Mouse (Mus musculus) testis, adult 2 months (tissue): ENCODE measurements around the gene Rasgef1b. TPM values are rescaled to one million over a fixed set of nuclear protein-coding genes. Genes with fewer than 3 reads are reported as not detected.

Experiments used
- H3K27ac ChIP-seq: fragments of 200-500 bp; 2 replicates; pipeline ENCODE4 v1.5.1; 2012; ENCODE audit warnings: low read depth, low read length; ENCODE audit not compliant: control insufficient read depth, insufficient read depth
- H3K27me3 ChIP-seq: fragments of 200-500 bp; 2 replicates; pipeline ENCODE4 v1.6.1; 2012; ENCODE audit warnings: mild to moderate bottlenecking, low read length, moderate library complexity; ENCODE audit not compliant: control insufficient read depth, insufficient read depth
- H3K36me3 ChIP-seq: fragments of 200-500 bp; 2 replicates; pipeline ENCODE4 v1.6.1; 2012; ENCODE audit warnings: mild to moderate bottlenecking, low read length; ENCODE audit not compliant: control insufficient read depth, insufficient read depth
- H3K4me1 ChIP-seq: fragments of 200-500 bp; 2 replicates; pipeline ENCODE4 v1.6.1; 2012; ENCODE audit warnings: low read length; ENCODE audit not compliant: control insufficient read depth, insufficient read depth
- H3K4me3 ChIP-seq: fragments of 200-500 bp; 2 replicates; pipeline ENCODE4 v1.5.1; 2012; ENCODE audit warnings: low read depth, mild to moderate bottlenecking, low read length, moderate library complexity, mixed read lengths; ENCODE audit not compliant: control insufficient read depth
- CTCF ChIP-seq: fragments of 200-500 bp; IDR thresholded peaks from 2 replicates; pipeline ENCODE4 v1.5.1; 2012; ENCODE audit warnings: low read depth, mild to moderate bottlenecking, inconsistent platforms, low read length, moderate library complexity; ENCODE audit not compliant: control insufficient read depth, insufficient read depth, insufficient replicate concordance
- POLR2A ChIP-seq: fragments of 200-500 bp; IDR thresholded peaks from 2 replicates; pipeline ENCODE4 v1.6.1; 2012; ENCODE audit warnings: low read depth, mild to moderate bottlenecking, inconsistent platforms, low read length, moderate library complexity; ENCODE audit not compliant: control insufficient read depth
- polyA plus RNA-seq: library from polyadenylated mRNA; depleted of rRNA; stranded (reverse); fragments of >200 nt; gene quantifications from 2 replicates; pipeline ENCODE4 v1.2.3, GENCODE M21; 2012

Rasgef1b gene
- polyA plus RNA-seq, 1 experiment = 3.2 TPM

DNA sequence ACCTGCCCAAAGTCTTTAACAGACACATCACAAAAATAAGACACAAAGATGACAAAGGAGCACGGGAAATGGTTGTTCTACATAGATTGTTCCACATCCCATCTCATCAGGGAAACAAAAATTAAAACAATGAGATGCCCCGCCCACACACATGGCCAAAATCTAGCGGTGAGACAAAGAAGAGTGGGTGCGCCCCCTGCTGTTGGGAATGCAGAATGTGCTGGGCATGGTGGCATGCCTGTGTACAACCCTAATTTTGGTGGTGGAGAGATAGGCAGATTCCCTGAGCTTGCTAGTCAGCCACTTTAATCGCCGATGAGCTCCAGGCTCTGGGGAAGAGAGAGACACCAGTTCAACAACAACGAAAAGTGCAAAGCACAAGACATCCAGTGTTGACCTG, 98.8 kb downstream of the Rasgef1b start:
- Histone ChIP-seq H3K4me1 (no peaks in the 10 kb centered on the region; the same call in 1 of the 2 replicates), H3K36me3 (no peaks in the 10 kb centered on the region), H3K4me3 (no peak overlapping the region), H3K27me3 (no peaks in the 10 kb centered on the region), H3K27ac (no peak overlapping the region)
- peak; percentile 66; the same call in 1 of the 2 replicates for TF ChIP-seq CTCF
- no peak for TF ChIP-seq POLR2A

DNA sequence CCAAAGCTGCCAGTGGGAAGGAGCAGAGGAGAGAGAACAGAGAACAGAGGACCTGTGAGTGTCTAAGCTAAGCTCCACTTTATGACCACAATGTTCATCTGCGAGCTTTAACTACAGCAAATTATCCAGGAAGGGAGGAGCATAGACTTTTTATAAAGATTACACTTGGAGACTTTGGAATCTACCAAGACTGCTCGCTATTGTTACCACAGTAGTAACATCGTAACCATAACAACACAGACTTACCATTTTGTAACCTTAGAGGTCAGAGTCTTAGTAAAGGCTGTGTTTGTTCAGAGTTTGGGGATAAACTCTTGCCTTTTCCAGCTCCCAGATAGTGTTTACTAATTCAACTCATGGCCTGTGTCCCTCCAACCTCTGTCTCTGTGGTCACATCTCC, 103.3 kb downstream of the Rasgef1b start:
- H3K27me3 ChIP-seq = no peaks in the 10 kb centered on the region
- H3K4me1 ChIP-seq = no peaks in the 10 kb centered on the region; the same call in 1 of the 2 replicates
- TF ChIP-seq CTCF (no peak), POLR2A (no peak)

DNA sequence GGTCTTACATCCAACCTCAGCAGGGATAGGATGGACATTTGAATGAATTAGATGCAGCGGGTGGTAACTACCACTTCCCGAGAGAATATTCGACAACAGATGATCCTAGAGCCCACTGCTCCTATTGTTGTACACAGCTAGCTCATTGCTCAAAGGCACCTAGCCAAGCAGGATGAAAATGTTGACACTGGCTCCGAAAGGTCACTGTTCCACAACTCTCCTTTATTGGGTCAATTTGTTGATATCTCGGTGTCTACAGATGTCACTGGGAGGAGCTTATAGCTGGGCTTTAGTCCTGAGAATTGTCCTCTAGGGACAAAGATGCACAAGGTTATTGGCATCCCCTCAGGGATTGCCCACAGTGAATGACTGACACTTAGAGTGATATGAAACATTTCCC, 108.1 kb downstream of the Rasgef1b start:
- TF ChIP-seq CTCF = no peak
- no peak for TF ChIP-seq POLR2A
- no peak overlapping the region for H3K4me3 ChIP-seq

More for the DNA sequence above, 103.3 kb downstream of the Rasgef1b start:
- Histone ChIP-seq H3K27ac (no peak overlapping the region; the same call in 1 of the 2 replicates), H3K36me3 (no peaks in the 10 kb centered on the region), H3K4me3 (peak overlapping the region; percentile 60)

DNA sequence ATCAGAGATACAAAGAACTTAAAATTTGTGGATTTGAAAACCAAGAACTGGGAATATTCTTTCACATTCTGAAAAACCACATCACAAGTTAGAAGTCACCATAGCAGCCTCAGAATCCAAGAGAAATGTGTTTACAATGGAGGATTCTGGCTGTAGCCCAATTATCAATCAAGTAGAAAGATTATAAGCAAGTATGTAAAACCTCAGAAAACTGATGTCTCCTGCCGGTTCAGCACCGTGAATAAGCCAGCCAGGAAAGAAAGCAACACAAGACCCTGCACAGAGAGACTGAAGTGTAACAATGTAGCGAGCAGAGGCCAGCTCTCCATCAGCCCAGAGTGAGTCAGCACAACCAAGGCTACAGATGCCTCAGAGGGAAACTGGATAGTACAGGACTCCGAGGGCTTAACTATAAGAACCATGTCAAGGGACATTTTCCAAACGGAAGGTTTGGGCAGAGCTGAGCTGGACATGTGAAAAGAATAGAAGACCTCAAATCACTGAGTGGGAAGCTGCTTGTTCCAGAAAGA, 111.5 kb downstream of the Rasgef1b start:
- no peaks in the 10 kb centered on the region for H3K36me3 ChIP-seq
- TF ChIP-seq POLR2A (no peak), CTCF (no peak)
- H3K27ac ChIP-seq = no peak overlapping the region
- H3K4me1 ChIP-seq = peaks cover 4% of the 10 kb centered on the region
- no peaks in the 10 kb centered on the region for H3K27me3 ChIP-seq
- H3K4me3 ChIP-seq = peak overlapping the region; percentile 3; the same call in 1 of the 2 replicates

More for the DNA sequence above, 108.1 kb downstream of the Rasgef1b start:
- H3K36me3 ChIP-seq = no peaks in the 10 kb centered on the region
- H3K27me3 ChIP-seq = no peaks in the 10 kb centered on the region
- peaks cover 4% of the 10 kb centered on the region for H3K4me1 ChIP-seq
- H3K27ac ChIP-seq = no peak overlapping the region

DNA sequence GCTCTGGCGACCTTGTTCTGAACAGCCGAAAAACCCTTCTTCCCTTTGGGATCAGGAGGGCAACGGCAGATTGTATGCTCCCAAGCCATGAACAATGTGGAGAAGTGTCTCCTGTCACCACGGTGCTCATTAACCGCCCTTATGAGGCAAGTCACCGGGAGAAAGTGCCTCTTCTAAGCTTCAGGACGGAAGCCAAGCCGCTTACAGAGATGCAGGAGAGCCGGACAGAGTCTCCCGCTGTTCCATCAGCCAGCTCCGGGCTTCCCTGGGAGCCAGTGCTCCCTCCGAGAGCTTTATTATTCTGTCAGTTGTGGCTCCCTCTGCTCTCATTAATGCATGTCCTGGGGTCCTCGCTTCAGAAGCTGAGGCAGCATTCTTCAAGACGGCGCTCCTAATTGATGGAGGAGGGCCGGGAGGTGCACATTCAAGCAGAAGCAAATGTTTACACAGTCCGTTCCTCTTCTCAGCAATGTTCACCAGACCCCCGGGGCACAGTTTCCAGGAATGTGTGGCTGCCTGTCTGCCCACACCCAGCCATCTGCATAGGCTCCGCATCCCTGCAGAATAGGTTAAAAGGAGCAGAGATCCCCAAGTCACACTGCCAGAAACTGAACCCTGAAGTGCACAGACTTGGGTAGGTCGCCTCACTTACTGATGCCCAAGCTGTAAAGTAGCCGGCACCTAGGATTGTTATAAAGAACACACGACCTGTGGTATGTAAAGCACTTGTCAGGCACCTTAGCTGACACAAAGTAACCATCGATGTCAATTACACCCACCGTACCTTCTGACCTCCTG, 115.3 kb downstream of the Rasgef1b start:
- Histone ChIP-seq H3K27me3 (no peaks in the 10 kb centered on the region), H3K4me1 (peaks cover 8% of the 10 kb centered on the region), H3K4me3 (no peak overlapping the region), H3K27ac (no peak overlapping the region), H3K36me3 (no peaks in the 10 kb centered on the region)
- TF ChIP-seq POLR2A (no peak), CTCF (no peak)

DNA sequence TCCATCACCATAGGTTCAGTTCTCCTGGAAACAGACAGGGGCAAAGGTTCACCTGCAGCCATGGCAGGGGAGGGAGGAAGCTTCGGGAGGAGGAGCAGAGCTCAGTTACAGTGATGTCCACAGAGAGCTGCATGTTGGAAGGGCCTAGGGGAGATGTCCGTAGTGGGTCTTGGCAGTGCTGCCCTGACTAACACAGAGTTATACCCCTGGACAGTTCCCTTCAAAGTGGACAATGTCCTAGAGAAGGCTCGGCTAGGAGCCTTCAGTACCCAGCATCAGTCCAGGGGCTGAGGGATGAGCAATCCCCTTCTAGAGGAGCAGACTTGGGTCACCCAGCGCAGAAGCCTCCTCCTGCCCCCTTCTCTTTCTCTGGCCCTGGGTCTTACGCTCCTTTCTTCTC, 121.3 kb downstream of the Rasgef1b start:
- no peak for TF ChIP-seq CTCF
- no peak for TF ChIP-seq POLR2A
- H3K27ac ChIP-seq = no peak overlapping the region
- peak overlapping the region; percentile 29 for H3K4me3 ChIP-seq
- no peaks in the 10 kb centered on the region for H3K27me3 ChIP-seq
- no peaks in the 10 kb centered on the region for H3K36me3 ChIP-seq
- H3K4me1 ChIP-seq = peaks cover 4% of the 10 kb centered on the region

DNA sequence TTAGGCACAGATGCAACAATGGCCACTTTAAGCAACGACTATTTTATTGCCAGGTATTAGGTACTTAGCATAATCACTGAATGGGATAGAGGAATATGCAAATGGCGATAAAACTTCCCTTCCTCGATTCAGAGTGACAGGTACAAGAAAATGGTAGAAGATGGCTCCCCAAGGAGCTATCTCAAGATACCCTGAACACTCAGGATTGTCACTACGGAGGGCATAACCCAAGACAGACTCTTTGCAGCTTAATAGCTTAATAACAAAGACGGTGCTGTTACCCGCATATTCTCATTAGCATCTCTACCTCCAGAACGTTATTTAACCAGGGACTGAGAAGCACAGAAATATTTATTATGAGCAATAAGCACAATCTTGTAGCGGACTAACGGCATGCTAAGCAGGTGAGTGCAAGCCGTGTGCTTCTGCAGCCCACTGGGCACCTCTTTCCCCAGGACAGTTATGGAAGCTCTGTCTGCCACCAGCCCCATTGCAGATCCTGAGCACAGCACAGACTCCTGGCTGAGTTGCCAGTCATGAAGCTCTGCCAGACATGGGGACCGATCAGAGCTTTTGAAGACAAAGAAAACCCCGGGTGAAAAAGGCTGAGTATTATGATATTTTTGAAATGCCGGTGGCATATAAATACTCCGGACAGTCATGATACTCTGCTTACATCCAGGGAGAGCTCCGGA, 122.6 kb downstream of the Rasgef1b start:
- Histone ChIP-seq H3K4me3 (peak overlapping the region; percentile 14), H3K36me3 (no peaks in the 10 kb centered on the region), H3K27ac (no peak overlapping the region), H3K4me1 (peaks cover 4% of the 10 kb centered on the region), H3K27me3 (no peaks in the 10 kb centered on the region)
- TF ChIP-seq POLR2A (no peak), CTCF (no peak)
